Mouse (Mus musculus) liver, postnatal 0 days (tissue): ENCODE measurements around the gene Tpcn1.

ENCODE experiments used
- CTCF ChIP-seq: sonication (generic); IDR thresholded peaks from 2 replicates; pipeline ENCODE4 v1.5.1; 2016; ENCODE audit warnings: antibody characterized with exemption, low read depth
- EP300 ChIP-seq: IDR thresholded peaks from 2 replicates; pipeline ENCODE4 v1.6.1; 2016; ENCODE audit warnings: antibody characterized with exemption, low read depth, mild to moderate bottlenecking

GRCm38 (mm10) chr5:120569791-120570190 is 18.7 kb downstream of the Tpcn1 start:
- TF ChIP-seq CTCF, result no peak
- no peak for TF ChIP-seq EP300
